Comparison of ENCODE assay signal across 10 mouse cellular contexts in genomic region chr9:106139763-106140162, GRCm38 (mm10). TPM values are rescaled to one million over a fixed set of nuclear protein-coding genes. Genes with fewer than 3 reads are reported as not detected.
DNase-seq lines count a peak whose midpoint lies in the region; ATAC-seq lines count a peak whose summit lies in the region.
"Had no signal": no experiment of that assay in that cellular context is flagged by ENCODE, and none has a peak within 500 bp of the region (broad histone marks: within the 10 kb centered on the region; RNA-seq: fewer than 3 reads in every experiment).

No protein-coding gene starts in this region.

- peak; percentile 43 for DNase-seq in gastrocnemius, postnatal 10 days
- no peak for DNase-seq in gastrocnemius, adult 18-20 months (ENCODE audit: low spot score)
- DNase-seq in testis, postnatal 10 days (ENCODE audit: low spot score), result peak; percentile 72
- DNase-seq in testis, postnatal 14 days (ENCODE audit: low spot score), result no peak
- DNase-seq in hindlimb bud, embryonic 11.5 days (ENCODE audit: extremely low spot score, low read depth, low spot score), result peak; percentile 46
- DNase-seq in gastrocnemius, postnatal 4 days (ENCODE audit: low spot score in 2 of 2), result no peak
- no peak for DNase-seq in layer of hippocampus, adult 8-10 months (ENCODE audit: low spot score in 2 of 2)

- ATAC-seq in activated CD4-positive, CD25-positive, alpha-beta regulatory T cell, adult 4 months, result no peak

RNA-seq across cellular contexts. Expression of gene Glyctk, which starts 18.2 kb away (rescaled TPM):
- under 1 TPM; 0.78 to 0.90 TPM for total RNA-seq in gastrocnemius, postnatal 10 days (2021)
- total RNA-seq in gastrocnemius, adult 18-20 months (2021), result 1 to 10 TPM in 1 of 2 experiments, under 1 TPM in 1; 0.93 to 2.4 TPM
- polyA plus RNA-seq in activated CD4-positive, CD25-positive, alpha-beta regulatory T cell, adult 4 months (2017; shearing (Covaris generic)), result 1 to 10 TPM; 2.9 to 3.3 TPM
- total RNA-seq in gastrocnemius, postnatal 4 days (2021), result 1 to 10 TPM; 1.1 to 3.0 TPM
- total RNA-seq in layer of hippocampus, adult 8-10 months (2022), result 1 to 10 TPM; 3.5 to 6.2 (median 5.9) TPM

RNA-seq across cellular contexts. Expression of gene Wdr82, which starts 31.0 kb away (rescaled TPM):
- 10 to 100 TPM; 31.1 to 38.8 TPM for total RNA-seq in gastrocnemius, postnatal 10 days (2021)
- 10 to 100 TPM; 18.9 to 23.9 TPM for total RNA-seq in gastrocnemius, adult 18-20 months (2021)
- 10 to 100 TPM; 45.7 to 46.3 TPM for polyA plus RNA-seq in activated CD4-positive, CD25-positive, alpha-beta regulatory T cell, adult 4 months (2017; shearing (Covaris generic))
- 10 to 100 TPM; 60.3 to 62.5 TPM for total RNA-seq in gastrocnemius, postnatal 4 days (2021)
- 100 to 1,000 TPM; 109 to 145 (median 125) TPM for total RNA-seq in layer of hippocampus, adult 8-10 months (2022)

RNA-seq across cellular contexts. Expression of gene Col6a4, which starts 43.2 kb away (rescaled TPM):
- total RNA-seq in gastrocnemius, postnatal 10 days (2021), result under 1 TPM; 0.09 to 0.18 TPM
- under 1 TPM in 1 of 2 experiments, not detected in 1; 0.14 TPM for total RNA-seq in gastrocnemius, adult 18-20 months (2021)
- polyA plus RNA-seq in activated CD4-positive, CD25-positive, alpha-beta regulatory T cell, adult 4 months (2017; shearing (Covaris generic)), result under 1 TPM in 1 of 2 experiments, not detected in 1; 0.90 TPM
- under 1 TPM; 0.20 to 0.49 TPM for total RNA-seq in gastrocnemius, postnatal 4 days (2021)
- total RNA-seq in layer of hippocampus, adult 8-10 months (2022), result 1 to 10 TPM in 3 of 4 experiments, under 1 TPM in 1; 0.68 to 3.9 (median 2.3) TPM
- polyA plus RNA-seq: heart, embryonic 14.5 days; macrophage had no signal

RNA-seq across cellular contexts. Expression of gene Ppm1m, which starts 59.8 kb away (rescaled TPM):
- 10 to 100 TPM in 1 of 2 experiments, 1 to 10 TPM in 1; 8.0 to 10.0 TPM for total RNA-seq in gastrocnemius, postnatal 10 days (2021)
- total RNA-seq in gastrocnemius, adult 18-20 months (2021), result 1 to 10 TPM; 2.7 to 3.7 TPM
- polyA plus RNA-seq in activated CD4-positive, CD25-positive, alpha-beta regulatory T cell, adult 4 months (2017; shearing (Covaris generic)), result 10 to 100 TPM; 13.6 to 14.2 TPM
- 10 to 100 TPM; 16.7 to 20.8 TPM for total RNA-seq in gastrocnemius, postnatal 4 days (2021)
- 10 to 100 TPM; 21.7 to 27.4 (median 23.0) TPM for total RNA-seq in layer of hippocampus, adult 8-10 months (2022)

Comparison
In these comparisons a context has a peak if more than half of its experiments do, and no peak if none do; other contexts are left out.
1. DNase-seq: peak in gastrocnemius, postnatal 10 days (single experiment), testis, postnatal 10 days (single experiment) and hindlimb bud, embryonic 11.5 days (single experiment); none in gastrocnemius, adult 18-20 months (single experiment), testis, postnatal 14 days (single experiment), gastrocnemius, postnatal 4 days (0 of 2) and layer of hippocampus, adult 8-10 months (0 of 2).